Mouse (Mus musculus) hindbrain, embryonic 14.5 days (tissue): ENCODE measurements around the gene Ndc1. TPM values are rescaled to one million over a fixed set of nuclear protein-coding genes. Genes with fewer than 3 reads are reported as not detected.

ENCODE experiments used
- microRNA-seq: library from miRNA; unstranded; fragments of <30 nt; microRNA quantifications from one replicate; pipeline ENCODE4, GENCODE M21; 2016
- polyA plus RNA-seq: library from polyadenylated mRNA; unstranded; fragments of >200 nt; fragmentation: Nextera tagmentation; extraction: Ambion mirVana; gene quantifications from 2 replicates; pipeline ENCODE4 v1.2.1, GENCODE M21; 2014

Gene Ndc1
- polyA plus RNA-seq, 1 experiment from 2014 or later, result 22.3 TPM

Small RNAs within 50 kb of the gene (microRNA-seq; reads per million reads assigned to microRNA genes)
- gene Gm24804, result not detected

Other genes with a start within 250 kb of the Ndc1 start
- gene Tmem59, start 189.4 kb upstream of the Ndc1 start, polyA plus RNA-seq, result 391 and 398 TPM in 2 replicates
- gene Tceanc2, start 188.7 kb upstream of the Ndc1 start, polyA plus RNA-seq, result 22.7 and 22.9 TPM in 2 replicates
- not detected in 2 replicates for gene Ldlrad1, start 158.6 kb upstream of the Ndc1 start, polyA plus RNA-seq
- gene Lrrc42, start 114.3 kb upstream of the Ndc1 start, polyA plus RNA-seq, result 54.1 and 57.1 TPM in 2 replicates
- 37.3 and 46.1 TPM in 2 replicates for gene Hspb11, start 114.2 kb upstream of the Ndc1 start, polyA plus RNA-seq
- not detected in 2 replicates for gene Dio1, start 60.6 kb upstream of the Ndc1 start, polyA plus RNA-seq
- gene Yipf1, start 53.4 kb upstream of the Ndc1 start, polyA plus RNA-seq, result 65.7 and 69.0 TPM in 2 replicates
- 2.7 and 5.6 TPM in 2 replicates for gene Glis1, start 66.8 kb downstream of the Ndc1 start, polyA plus RNA-seq